Mouse (Mus musculus) layer of hippocampus, postnatal 25 days (tissue): ENCODE measurements around the gene Hoxc5. TPM values are rescaled to one million over a fixed set of nuclear protein-coding genes. Genes with fewer than 3 reads are reported as not detected.

Source experiments
- DNase-seq, 2 experiments: peaks; one replicate each; pipeline ENCODE4 v3.0.0; 2022; ENCODE audit warnings: mixed read lengths in 2 of 2, low spot score in 1 of 2; ENCODE audit errors: extremely low spot score in 1 of 2
- total RNA-seq, 2 experiments: library from RNA; stranded (reverse); gene quantifications; 2 replicates each; pipeline ENCODE4 v1.2.3; 2021

Hoxc5 gene
- total RNA-seq, 2 experiments from 2014 or later, result not detected

GRCm38 (mm10) chr15:102943468-102943813, 23.8 kb upstream of the Hoxc5 start:
- DNase-seq, result no peak

GRCm38 (mm10) chr15:102945185-102946077, 21.8 kb upstream of the Hoxc5 start:
- DNase-seq, result no peak

GRCm38 (mm10) chr15:102947276-102947675, 20.0 kb upstream of the Hoxc5 start:
- DNase-seq, result no peak

- no peak for DNase-seq
These were observed 18.4 kb upstream of the Hoxc5 start for GRCm38 (mm10) chr15:102948842-102949241.

- no peak for DNase-seq
These were observed 17.5 kb upstream of the Hoxc5 start for GRCm38 (mm10) chr15:102949696-102950095.

GRCm38 (mm10) chr15:102950877-102951276, 16.4 kb upstream of the Hoxc5 start:
- DNase-seq, result no peak

- no peak for DNase-seq
These were observed 13.7 kb upstream of the Hoxc5 start for GRCm38 (mm10) chr15:102953561-102953960.

- no peak for DNase-seq
These were observed 12.8 kb upstream of the Hoxc5 start, which contains the start of gene Hoxc11 for GRCm38 (mm10) chr15:102954192-102955006. TSS of gene Hoxc11 (plus strand) at chr15:102954427.

GRCm38 (mm10) chr15:102955007-102955382, 12.2 kb upstream of the Hoxc5 start:
- DNase-seq, result no peak

GRCm38 (mm10) chr15:102955833-102956640, 11.2 kb upstream of the Hoxc5 start:
- DNase-seq, result no peak

GRCm38 (mm10) chr15:102956906-102957305, 10.3 kb upstream of the Hoxc5 start:
- no peak for DNase-seq

- no peak for DNase-seq
These were observed 7.5 kb upstream of the Hoxc5 start for GRCm38 (mm10) chr15:102959663-102960191.

GRCm38 (mm10) chr15:102961728-102962127, 5.5 kb upstream of the Hoxc5 start:
- no peak for DNase-seq

- DNase-seq, result no peak
These were observed 4.8 kb upstream of the Hoxc5 start for GRCm38 (mm10) chr15:102962492-102962891.

GRCm38 (mm10) chr15:102963259-102963658, 4.0 kb upstream of the Hoxc5 start:
- no peak for DNase-seq

- no peak for DNase-seq
These were observed 3.3 kb upstream of the Hoxc5 start for GRCm38 (mm10) chr15:102963671-102964640.

- no peak for DNase-seq
These were observed 2.0 kb upstream of the Hoxc5 start for GRCm38 (mm10) chr15:102965003-102965891.
